Mouse (Mus musculus) CD4-positive, CD25-positive, alpha-beta regulatory T cell, adult 4 months (primary cell): ENCODE data around the gene Tnfrsf1a. TPM values are rescaled to one million over a fixed set of nuclear protein-coding genes. Genes with fewer than 3 reads are reported as not detected.

Experiments
- ATAC-seq: one replicate; pipeline ENCODE4 v1.8.0; 2017
- polyA plus RNA-seq, 2 experiments: library from polyadenylated mRNA; unstranded; fragments of 100-300 nt; shearing (Covaris generic); gene quantifications; one replicate each; pipeline ENCODE4 v1.2.1; 2017

The Tnfrsf1a gene
- polyA plus RNA-seq, 2 experiments from 2014 or later: 24.9 to 43.5 TPM

DNA sequence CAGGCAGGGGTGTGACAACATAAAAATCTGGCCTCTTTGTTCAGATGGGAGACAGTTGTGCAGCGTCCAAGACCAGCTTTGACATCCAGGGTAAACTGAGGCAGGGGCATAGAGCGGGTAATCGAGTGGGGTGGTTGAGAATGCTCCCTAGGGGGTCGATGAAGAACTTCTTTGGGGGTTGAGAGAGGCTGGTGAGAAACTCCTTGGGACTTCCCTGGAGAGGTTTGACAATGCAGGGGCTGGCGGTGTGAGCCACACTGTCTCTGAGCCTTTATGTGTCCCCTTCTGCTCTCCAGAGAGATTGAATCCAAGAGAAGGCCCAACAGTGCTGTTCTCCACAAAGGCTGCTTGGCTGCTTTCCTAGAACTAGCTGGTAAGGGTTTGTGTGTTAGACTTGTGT is 40.7 kb downstream of the Tnfrsf1a start:
- ATAC-seq: no peak

GRCm38 (mm10) chr6:125405461-125406382 is 56.6 kb downstream of the Tnfrsf1a start:
- ATAC-seq: no peak

DNA sequence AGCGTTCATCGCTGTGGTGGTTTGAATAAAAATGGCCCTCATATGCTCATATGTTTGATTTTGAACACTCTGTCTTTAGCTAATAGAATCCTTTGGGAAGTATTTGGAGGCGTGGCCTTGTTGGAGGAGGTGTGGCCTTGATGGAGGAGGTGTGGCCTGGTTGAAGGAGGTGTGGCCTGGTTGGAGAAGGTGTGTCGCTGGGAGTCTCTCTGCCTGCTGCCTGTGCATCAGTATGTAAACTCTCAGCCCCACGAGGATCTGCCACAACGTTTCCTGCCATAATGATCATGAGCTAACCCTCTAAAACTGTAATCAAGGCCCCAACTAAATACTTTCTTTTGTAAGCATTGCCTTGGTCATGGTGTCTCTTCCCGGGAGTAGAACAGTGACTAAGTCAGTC is 58.1 kb downstream of the Tnfrsf1a start:
- ATAC-seq: no peak

- no peak for ATAC-seq
Observed at GRCm38 (mm10) chr6:125407657-125408056, 58.5 kb downstream of the Tnfrsf1a start.

DNA sequence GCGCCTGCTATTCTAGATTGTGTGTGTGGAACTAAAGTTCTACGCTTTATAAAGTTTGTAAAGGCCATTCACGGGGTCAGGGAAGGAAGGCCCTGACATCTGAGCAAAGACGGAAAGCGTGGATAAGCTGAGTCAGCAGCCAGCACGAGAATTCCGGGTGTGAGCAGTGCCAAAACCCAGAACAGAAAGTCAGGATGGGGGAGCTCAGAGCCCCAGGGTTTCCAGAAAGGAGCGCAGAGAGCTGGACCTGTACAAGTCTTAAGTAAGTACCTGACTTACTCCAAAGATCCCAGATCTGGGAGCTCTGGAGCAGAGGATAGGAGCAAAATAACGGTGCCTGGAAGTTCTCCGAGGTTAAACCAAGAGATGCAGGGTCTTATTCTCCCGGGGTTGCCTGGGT is 61.4 kb downstream of the Tnfrsf1a start:
- no peak for ATAC-seq

DNA sequence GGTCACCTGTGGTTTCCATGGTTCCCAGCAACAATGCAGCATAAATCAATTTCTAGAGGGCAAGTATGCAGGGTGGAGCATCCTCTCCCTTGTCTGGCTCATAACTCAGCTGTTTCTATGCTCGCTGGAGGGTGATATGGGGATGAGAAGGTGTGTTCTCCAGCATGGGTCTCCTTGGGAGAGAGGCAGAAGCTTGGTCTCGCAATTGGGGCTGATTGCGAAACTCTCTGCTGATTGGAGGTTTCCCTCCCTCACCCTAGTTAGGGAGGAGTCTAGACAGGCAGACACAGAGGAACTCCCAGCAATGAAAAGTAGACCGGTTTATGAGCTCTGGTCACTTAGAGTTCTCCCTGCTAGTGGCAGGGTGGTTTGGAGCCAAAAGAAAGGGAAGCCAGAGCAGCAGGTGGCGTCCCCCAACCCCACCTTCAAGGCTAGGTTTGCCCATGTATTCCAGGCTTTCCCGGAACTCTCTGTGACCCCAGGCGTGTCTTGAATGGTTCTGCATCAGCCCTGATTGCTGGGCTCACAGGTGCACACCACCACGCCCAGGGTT is 61.9 kb downstream of the Tnfrsf1a start:
- no peak for ATAC-seq

- no peak for ATAC-seq
Observed at GRCm38 (mm10) chr6:125411661-125412060, 62.5 kb downstream of the Tnfrsf1a start.

Other genes starting within 250 kb of the Tnfrsf1a start
- gene Nop2, start 217.5 kb upstream of the Tnfrsf1a start, polyA plus RNA-seq: 10 to 100 TPM; 51.5 to 59.7 TPM
- gene Iffo1, start 204.1 kb upstream of the Tnfrsf1a start, polyA plus RNA-seq: 10 to 100 TPM in 1 of 2 experiments, 1 to 10 TPM in 1; 9.5 to 10.6 TPM
- gene Gapdh, start 182.9 kb upstream of the Tnfrsf1a start, polyA plus RNA-seq: 100 to 1,000 TPM; 215 to 384 TPM
- 10 to 100 TPM; 22.6 to 49.4 TPM for gene Ncapd2, start 157.7 kb upstream of the Tnfrsf1a start, polyA plus RNA-seq
- gene Mrpl51, start 157.6 kb upstream of the Tnfrsf1a start, polyA plus RNA-seq: 10 to 100 TPM; 67.5 to 77.7 TPM
- gene Vamp1, start 133.8 kb upstream of the Tnfrsf1a start, polyA plus RNA-seq: 10 to 100 TPM; 17.0 to 28.4 TPM
- 100 to 1,000 TPM in 1 of 2 experiments, 10 to 100 TPM in 1; 88.2 to 156 TPM for gene Tapbpl, start 117.5 kb upstream of the Tnfrsf1a start, polyA plus RNA-seq
- 100 to 1,000 TPM; 638 to 724 TPM for gene Cd27, start 112.4 kb upstream of the Tnfrsf1a start, polyA plus RNA-seq
- 1 to 10 TPM; 1.9 to 2.3 TPM for gene Tuba3a, start 63.3 kb upstream of the Tnfrsf1a start, polyA plus RNA-seq
- gene Ltbr, start 35.5 kb upstream of the Tnfrsf1a start, polyA plus RNA-seq: under 1 TPM in 1 of 2 experiments, not detected in 1; 0.28 TPM
- not detected for gene Scnn1a, start 28.7 kb upstream of the Tnfrsf1a start, polyA plus RNA-seq
- gene Plekhg6, start 31.4 kb downstream of the Tnfrsf1a start, polyA plus RNA-seq: under 1 TPM in 1 of 2 experiments, not detected in 1; 0.12 TPM
- 100 to 1,000 TPM in 1 of 2 experiments, 10 to 100 TPM in 1; 98.5 to 108 TPM for gene Cd9, start 145.4 kb downstream of the Tnfrsf1a start, polyA plus RNA-seq
- gene Vwf, start 197.4 kb downstream of the Tnfrsf1a start, polyA plus RNA-seq: not detected